Mouse (Mus musculus) ES-E14 (cell line): Measurements from ENCODE around the gene Vmn1r227.

Source experiments
- CHD2 ChIP-seq: IDR thresholded peaks from 2 replicates; pipeline ENCODE4 v1.6.1; 2014; ENCODE audit warnings: mild to moderate bottlenecking, low read depth, low read length, inconsistent platforms
- HCFC1 ChIP-seq: IDR thresholded peaks from 2 replicates; pipeline ENCODE4 v1.6.1; 2012; ENCODE audit warnings: low read length, inconsistent platforms, borderline replicate concordance; ENCODE audit not compliant: insufficient read depth
- MAFK ChIP-seq: IDR thresholded peaks from 2 replicates; pipeline ENCODE4 v1.6.1; 2014; ENCODE audit warnings: mild to moderate bottlenecking, low read depth, low read length, inconsistent platforms; ENCODE audit not compliant: insufficient read depth
- ZC3H11A ChIP-seq: IDR thresholded peaks from 2 replicates; pipeline ENCODE4 v1.6.1; 2012; ENCODE audit warnings: low read depth, mild to moderate bottlenecking, inconsistent platforms, low read length, borderline replicate concordance
- ZNF384 ChIP-seq: IDR thresholded peaks from 2 replicates; pipeline ENCODE4 v1.6.1; 2012; ENCODE audit warnings: low read depth, low read length, inconsistent platforms

- TF ChIP-seq MAFK (no peak), ZNF384 (no peak), ZC3H11A (no peak), CHD2 (no peak), HCFC1 (no peak)
Observed at GRCm38 (mm10) chr17:20729543-20729942, at the start of gene Vmn1r227.
